Mouse (Mus musculus): ENCODE data around the gene Myo16.

Gene Myo16

GRCm38 (mm10) chr8:10472371-10472770 lies 318.7 kb downstream of the Myo16 start:
- no peak for DNase-seq (ENCODE audit: low spot score)

- no peak for DNase-seq (ENCODE audit: low spot score)
Measured at GRCm38 (mm10) chr8:10474446-10474845, 320.7 kb downstream of the Myo16 start.

GRCm38 (mm10) chr8:10479059-10479458 lies 325.3 kb downstream of the Myo16 start:
- DNase-seq (ENCODE audit: low spot score): no peak

- DNase-seq (ENCODE audit: low spot score): no peak
Measured at GRCm38 (mm10) chr8:10480850-10481249, 327.1 kb downstream of the Myo16 start.

- DNase-seq (ENCODE audit: low spot score): no peak
Measured at GRCm38 (mm10) chr8:10482064-10482463, 328.4 kb downstream of the Myo16 start.

GRCm38 (mm10) chr8:10482880-10483279 lies 329.2 kb downstream of the Myo16 start:
- DNase-seq (ENCODE audit: low spot score): no peak

- DNase-seq (ENCODE audit: low spot score): no peak
Measured at GRCm38 (mm10) chr8:10483841-10484240, 330.1 kb downstream of the Myo16 start.

- DNase-seq (ENCODE audit: low spot score): no peak
Measured at GRCm38 (mm10) chr8:10489738-10490419, 336.2 kb downstream of the Myo16 start.

GRCm38 (mm10) chr8:10490420-10490784 lies 336.7 kb downstream of the Myo16 start:
- no peak for DNase-seq (ENCODE audit: low spot score)

GRCm38 (mm10) chr8:10490874-10491273 lies 337.2 kb downstream of the Myo16 start:
- no peak for DNase-seq (ENCODE audit: low spot score)

GRCm38 (mm10) chr8:10499846-10500245 lies 346.1 kb downstream of the Myo16 start:
- DNase-seq (ENCODE audit: low spot score): peak; percentile 24

GRCm38 (mm10) chr8:10500465-10500864 lies 346.8 kb downstream of the Myo16 start:
- DNase-seq (ENCODE audit: low spot score): no peak

GRCm38 (mm10) chr8:10501750-10502149 lies 348.0 kb downstream of the Myo16 start:
- DNase-seq (ENCODE audit: low spot score): no peak

GRCm38 (mm10) chr8:10512105-10512504 lies 358.4 kb downstream of the Myo16 start:
- DNase-seq (ENCODE audit: low spot score): no peak

- no peak for DNase-seq (ENCODE audit: low spot score)
Measured at GRCm38 (mm10) chr8:10517381-10517780, 363.7 kb downstream of the Myo16 start.

GRCm38 (mm10) chr8:10519276-10519675 lies 365.6 kb downstream of the Myo16 start:
- no peak for DNase-seq (ENCODE audit: low spot score)

GRCm38 (mm10) chr8:10521463-10521862 lies 367.8 kb downstream of the Myo16 start:
- no peak for DNase-seq (ENCODE audit: low spot score)

GRCm38 (mm10) chr8:10525686-10526085 lies 372.0 kb downstream of the Myo16 start:
- DNase-seq (ENCODE audit: low spot score): no peak

GRCm38 (mm10) chr8:10526616-10527015 lies 372.9 kb downstream of the Myo16 start:
- peak; percentile 40 for DNase-seq (ENCODE audit: low spot score)

- no peak for DNase-seq (ENCODE audit: low spot score)
Measured at GRCm38 (mm10) chr8:10534619-10535286, 381.0 kb downstream of the Myo16 start.

- no peak for DNase-seq (ENCODE audit: low spot score)
Measured at GRCm38 (mm10) chr8:10538319-10538718, 384.6 kb downstream of the Myo16 start.

GRCm38 (mm10) chr8:10539665-10540064 lies 386.0 kb downstream of the Myo16 start:
- DNase-seq (ENCODE audit: low spot score): no peak

- no peak for DNase-seq (ENCODE audit: low spot score)
Measured at GRCm38 (mm10) chr8:10545890-10546289, 392.2 kb downstream of the Myo16 start.

GRCm38 (mm10) chr8:10546519-10546918 lies 392.8 kb downstream of the Myo16 start:
- DNase-seq (ENCODE audit: low spot score): no peak
